Mouse (Mus musculus): Measurements from ENCODE around the gene Serpina3b.

Serpina3b gene

DNA sequence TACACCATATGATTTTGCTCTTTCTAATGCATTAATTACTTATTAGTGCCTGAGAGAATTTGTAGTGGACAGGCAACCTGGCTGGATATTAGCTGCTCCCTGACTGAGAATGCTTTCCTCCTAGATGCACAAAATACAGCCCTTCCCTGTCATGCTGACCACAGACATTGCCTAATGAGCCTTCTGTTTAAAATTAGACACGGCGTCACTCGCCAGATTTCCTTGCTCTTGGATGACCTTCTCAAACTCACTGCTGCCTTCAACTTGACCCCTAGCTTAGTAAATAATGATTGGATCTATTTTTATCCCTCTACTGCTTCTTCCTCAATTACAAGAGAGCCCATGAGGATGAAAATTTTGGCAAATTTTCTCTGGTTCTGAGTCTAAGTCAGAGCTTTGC is 47.0 kb downstream of the Serpina3b start:
- no peak for DNase-seq (ENCODE audit: extremely low read depth, low read depth)

DNA sequence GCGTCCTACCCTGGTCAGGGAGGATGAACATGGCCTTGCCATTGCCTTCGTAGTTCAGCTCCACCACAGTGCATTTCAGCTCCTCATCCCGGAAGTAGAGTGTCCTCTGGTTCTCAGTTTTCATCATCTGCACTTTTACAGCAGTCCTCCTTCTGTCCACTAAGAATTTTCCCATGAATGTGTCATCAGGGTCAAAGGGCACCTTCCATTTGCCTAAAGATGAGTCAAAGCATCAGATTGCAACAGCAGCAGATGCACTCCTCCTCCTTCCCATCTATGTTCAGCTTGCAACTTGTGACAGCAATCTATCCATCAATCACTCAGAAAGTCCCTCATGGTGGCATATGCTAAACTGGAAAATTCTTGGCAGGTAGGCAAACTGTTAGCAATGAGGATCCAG is 47.8 kb downstream of the Serpina3b start:
- no peak for DNase-seq (ENCODE audit: extremely low read depth, low read depth)

DNA sequence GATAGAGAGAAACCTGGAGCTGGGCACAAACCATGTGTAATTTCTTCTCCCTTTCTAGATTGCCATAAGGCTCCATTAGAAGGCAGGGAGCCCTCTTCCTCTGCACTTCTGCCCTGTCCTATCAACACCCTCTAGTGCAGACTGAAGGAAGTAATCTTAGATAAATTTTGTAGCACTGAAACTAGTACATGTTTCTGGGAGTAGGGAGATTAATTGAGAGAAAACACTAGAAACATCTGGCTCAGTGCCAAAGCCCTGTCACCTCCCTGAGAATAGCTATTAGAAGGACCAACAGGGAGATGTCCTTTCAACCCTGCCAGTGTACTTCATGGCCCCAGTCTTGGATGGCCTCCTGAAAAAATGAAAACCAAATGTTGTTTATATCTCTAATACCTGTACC is 50.8 kb downstream of the Serpina3b start:
- no peak for DNase-seq (ENCODE audit: extremely low read depth, low read depth)

DNA sequence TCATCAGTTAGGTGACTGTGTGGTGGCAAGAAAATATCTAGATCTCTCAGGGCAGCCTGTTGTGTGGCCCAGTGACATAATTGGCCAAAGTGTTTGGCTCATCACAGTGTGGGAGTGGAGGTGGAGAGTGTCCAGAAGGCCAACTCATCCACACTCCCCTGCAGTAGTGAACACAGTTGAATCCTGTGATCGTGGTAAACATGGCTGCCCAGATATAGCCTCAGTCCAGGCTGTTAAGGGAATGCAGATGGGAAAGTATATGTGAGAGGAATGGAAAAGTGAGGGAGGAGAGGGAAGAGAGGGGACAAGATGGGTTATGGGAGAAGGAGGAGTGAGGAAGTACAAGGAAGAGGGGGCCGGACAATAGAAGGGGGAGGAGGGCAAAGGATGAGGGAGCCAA is 51.2 kb downstream of the Serpina3b start:
- no peak for DNase-seq (ENCODE audit: extremely low read depth, low read depth)

DNA sequence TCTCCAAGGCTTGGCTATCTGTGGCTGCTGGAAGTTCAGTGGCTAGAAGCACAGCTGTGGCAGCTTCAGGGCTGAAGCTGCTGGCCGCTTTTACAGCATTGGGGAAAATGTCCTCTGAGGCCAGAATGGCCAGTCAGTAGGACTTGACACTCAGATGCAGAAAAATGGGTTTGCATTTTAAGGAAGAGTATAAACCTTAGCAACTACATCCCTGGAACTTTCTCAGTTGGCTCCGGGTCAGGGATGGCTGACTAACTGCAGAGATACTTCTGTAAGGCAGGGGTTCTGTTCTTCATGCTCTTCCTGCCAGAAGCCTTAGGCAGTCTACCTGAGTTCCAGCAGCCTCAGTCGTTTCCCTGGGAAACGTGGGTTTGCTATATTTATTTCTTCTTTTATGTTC is 57.2 kb downstream of the Serpina3b start:
- DNase-seq (ENCODE audit: extremely low read depth, low read depth): no peak

DNA sequence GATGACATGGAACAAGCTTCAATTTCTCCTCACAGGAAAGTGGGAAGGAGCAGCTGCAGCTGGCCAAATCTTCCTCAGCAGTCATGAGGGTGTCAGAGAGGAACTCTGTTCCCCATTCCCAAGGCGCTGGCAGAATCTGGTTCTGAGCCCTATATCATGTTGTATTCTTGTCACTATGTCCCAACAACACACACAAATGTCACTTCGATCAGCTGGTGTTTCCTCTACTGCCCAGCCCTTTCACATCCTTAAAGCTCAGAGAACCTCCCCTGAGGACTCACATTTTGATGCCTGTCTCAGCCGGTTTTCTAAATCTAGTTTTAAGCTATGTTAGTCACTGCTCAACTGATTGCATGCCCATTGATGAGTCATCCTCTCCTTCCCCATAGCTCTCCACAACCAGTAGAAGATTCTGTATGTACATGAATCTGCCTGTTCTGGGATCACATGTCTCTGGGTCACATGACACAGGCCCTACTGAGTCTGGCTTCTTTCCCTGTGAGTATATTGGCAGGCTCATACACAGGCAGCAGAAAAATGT is 58.3 kb downstream of the Serpina3b start:
- DNase-seq (ENCODE audit: extremely low read depth, low read depth): no peak
